Mouse (Mus musculus) midbrain, embryonic 12.5 days (tissue): ENCODE results near the gene Tas2r134. TPM values are rescaled to one million over a fixed set of nuclear protein-coding genes. Genes with fewer than 3 reads are reported as not detected.

Experiments used
- ATAC-seq: fragments of 200-750 bp; cut with Nextera tagmentation; 2 replicates; pipeline ENCODE4 v1.8.0; 2017; ENCODE audit warnings: low read depth, moderate TSS enrichment, moderate library complexity; ENCODE audit not compliant: low FRiP score
- H3K27ac ChIP-seq: fragments of 300-500 bp; sonication (generic); replicated peaks from 2 replicates; pipeline ENCODE4 v1.5.1; 2016; ENCODE audit warnings: mild to moderate bottlenecking
- H3K27me3 ChIP-seq: fragments of 300-500 bp; sonication (generic); 2 replicates; pipeline ENCODE4 v1.6.1; 2016; ENCODE audit warnings: mild to moderate bottlenecking
- H3K36me3 ChIP-seq: fragments of 300-500 bp; sonication (generic); 2 replicates; pipeline ENCODE4 v1.6.1; 2016
- H3K4me1 ChIP-seq: fragments of 300-500 bp; sonication (generic); 2 replicates; pipeline ENCODE4 v1.6.1; 2016
- H3K4me2 ChIP-seq: fragments of 300-500 bp; sonication (generic); replicated peaks from 2 replicates; pipeline ENCODE4 v1.6.1; 2016; ENCODE audit warnings: mild to moderate bottlenecking, moderate library complexity
- H3K4me3 ChIP-seq: fragments of 300-500 bp; sonication (generic); 2 replicates; pipeline ENCODE4 v1.5.1; 2016; ENCODE audit warnings: mild to moderate bottlenecking
- H3K9ac ChIP-seq: fragments of 300-500 bp; sonication (generic); replicated peaks from 2 replicates; pipeline ENCODE4 v1.6.1; 2016; ENCODE audit warnings: mild to moderate bottlenecking, moderate library complexity
- H3K9me3 ChIP-seq: fragments of 300-500 bp; sonication (generic); 2 replicates; pipeline ENCODE4 v1.6.1; 2016; ENCODE audit warnings: mild to moderate bottlenecking
- WGBS: fragments of 180-500 bp; shearing (Covaris S2); methylation state at CpG from one replicate; pipeline ENCODE4 v1.1.7; 2016; 5-methylcytosine and 5-hydroxymethylcytosine counted together
- polyA plus RNA-seq: library from polyadenylated mRNA; unstranded; fragments of >200 nt; fragmentation: Nextera tagmentation; extraction: Ambion mirVana; gene quantifications from 2 replicates; pipeline ENCODE4 v1.2.1, GENCODE M21; 2016

The Tas2r134 gene
- polyA plus RNA-seq, 1 experiment from 2014 or later: not detected

- Histone ChIP-seq H3K4me3 (no peak overlapping the region), H3K4me1 (peaks cover 17% of the 10 kb centered on the region), H3K9me3 (no peaks in the 10 kb centered on the region), H3K36me3 (no peaks in the 10 kb centered on the region), H3K27ac (peak overlapping the region; percentile 56), H3K27me3 (no peaks in the 10 kb centered on the region), H3K9ac (no peak overlapping the region), H3K4me2 (peak overlapping the region; percentile 43)
- peak; percentile 84 for ATAC-seq
- 22% methylated on average over 2 of the region's 2 CpGs for WGBS
These were observed 16.4 kb upstream of the Tas2r134 start for GRCm38 (mm10) chr2:51610897-51611296.

DNA sequence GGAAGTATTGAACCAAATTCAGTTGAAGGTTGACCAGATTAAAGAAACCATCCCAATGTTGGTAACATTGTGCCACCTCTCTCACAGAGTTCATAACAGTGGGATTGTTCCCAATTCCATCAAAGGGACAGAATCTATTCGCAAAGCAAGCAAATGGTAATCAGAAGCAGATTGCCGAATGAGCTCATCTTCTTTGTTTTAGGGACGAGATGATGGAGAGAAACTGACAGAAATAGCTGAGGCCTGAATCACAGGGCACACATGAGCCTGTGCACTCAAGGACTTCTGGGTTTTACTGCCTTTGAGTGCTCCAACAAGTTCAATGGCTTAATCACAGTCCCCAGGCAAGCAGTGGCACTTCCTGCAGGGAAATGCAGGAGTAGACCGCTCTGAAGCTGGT, 13.6 kb upstream of the Tas2r134 start:
- no peak for ATAC-seq
- Histone ChIP-seq H3K27me3 (no peaks in the 10 kb centered on the region), H3K9ac (no peak overlapping the region), H3K4me1 (peaks cover 17% of the 10 kb centered on the region), H3K4me3 (no peak overlapping the region), H3K4me2 (no peak overlapping the region), H3K27ac (no peak overlapping the region), H3K36me3 (no peaks in the 10 kb centered on the region), H3K9me3 (no peaks in the 10 kb centered on the region)
- 75% methylated on average over 4 of the region's 4 CpGs for WGBS

- 88% methylated on average over 2 of the region's 2 CpGs for WGBS
- Histone ChIP-seq H3K4me1 (no peaks in the 10 kb centered on the region), H3K9ac (no peak overlapping the region), H3K27me3 (no peaks in the 10 kb centered on the region), H3K36me3 (no peaks in the 10 kb centered on the region), H3K4me3 (no peak overlapping the region), H3K27ac (no peak overlapping the region), H3K9me3 (no peaks in the 10 kb centered on the region), H3K4me2 (no peak overlapping the region)
- no peak for ATAC-seq
These were observed 5.4 kb upstream of the Tas2r134 start for GRCm38 (mm10) chr2:51621931-51622330.

DNA sequence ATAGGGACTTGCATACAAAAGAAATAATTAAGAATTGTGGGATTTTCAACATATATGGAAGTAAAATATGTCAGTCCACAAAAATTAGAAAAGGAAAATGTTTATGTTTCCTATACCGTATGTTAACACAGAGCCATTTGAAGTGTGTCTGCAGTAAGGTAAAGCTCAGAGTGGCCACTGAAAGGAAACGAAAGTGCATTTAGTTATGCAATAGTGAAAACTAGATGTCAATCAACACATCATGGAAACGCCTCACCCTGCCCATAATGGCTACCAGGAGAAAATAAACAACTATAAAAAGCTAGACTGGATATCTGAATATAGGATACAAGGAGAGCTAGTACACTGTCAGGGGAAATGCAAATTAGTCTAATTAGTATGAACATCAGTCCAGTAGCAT, 1.3 kb upstream of the Tas2r134 start:
- H3K4me2 ChIP-seq: no peak overlapping the region
- 91% methylated on average over 3 of the region's 3 CpGs for WGBS
- no peak overlapping the region for H3K27ac ChIP-seq
- no peaks in the 10 kb centered on the region for H3K9me3 ChIP-seq
- H3K36me3 ChIP-seq: no peaks in the 10 kb centered on the region
- ATAC-seq: no peak
- no peaks in the 10 kb centered on the region for H3K27me3 ChIP-seq
- no peak overlapping the region for H3K4me3 ChIP-seq
- H3K4me1 ChIP-seq: no peaks in the 10 kb centered on the region
- H3K9ac ChIP-seq: no peak overlapping the region

- Histone ChIP-seq H3K4me1 (no peaks in the 10 kb centered on the region), H3K4me2 (no peak overlapping the region), H3K36me3 (no peaks in the 10 kb centered on the region), H3K4me3 (no peak overlapping the region), H3K9me3 (no peaks in the 10 kb centered on the region), H3K27me3 (no peaks in the 10 kb centered on the region), H3K9ac (no peak overlapping the region), H3K27ac (no peak overlapping the region)
- no peak for ATAC-seq
- WGBS: 80% methylated on average over 2 of the region's 2 CpGs
These were observed 4.1 kb downstream of the Tas2r134 start for GRCm38 (mm10) chr2:51631428-51631827.

GRCm38 (mm10) chr2:51637681-51638080, 10.4 kb downstream of the Tas2r134 start:
- Histone ChIP-seq H3K36me3 (no peaks in the 10 kb centered on the region), H3K27ac (no peak overlapping the region), H3K4me3 (no peak overlapping the region), H3K4me1 (no peaks in the 10 kb centered on the region), H3K9me3 (no peaks in the 10 kb centered on the region), H3K9ac (no peak overlapping the region), H3K4me2 (no peak overlapping the region), H3K27me3 (no peaks in the 10 kb centered on the region)
- WGBS: 85% methylated on average over 11 of the region's 11 CpGs
- ATAC-seq: no peak

GRCm38 (mm10) chr2:51641635-51642034, 14.3 kb downstream of the Tas2r134 start:
- Histone ChIP-seq H3K27me3 (no peaks in the 10 kb centered on the region), H3K27ac (no peak overlapping the region), H3K4me1 (no peaks in the 10 kb centered on the region), H3K9ac (no peak overlapping the region), H3K36me3 (no peaks in the 10 kb centered on the region), H3K4me2 (no peak overlapping the region), H3K4me3 (no peak overlapping the region), H3K9me3 (no peaks in the 10 kb centered on the region)
- 92% methylated on average over 7 of the region's 7 CpGs for WGBS
- ATAC-seq: no peak

- 90% methylated on average over 7 of the region's 7 CpGs for WGBS
- H3K9me3 ChIP-seq: no peaks in the 10 kb centered on the region
- no peaks in the 10 kb centered on the region for H3K36me3 ChIP-seq
- H3K27ac ChIP-seq: no peak overlapping the region
- no peak overlapping the region for H3K4me2 ChIP-seq
- H3K4me3 ChIP-seq: no peak overlapping the region
- H3K4me1 ChIP-seq: no peaks in the 10 kb centered on the region
- ATAC-seq: no peak
- no peaks in the 10 kb centered on the region for H3K27me3 ChIP-seq
- no peak overlapping the region for H3K9ac ChIP-seq
These were observed 16.2 kb downstream of the Tas2r134 start for GRCm38 (mm10) chr2:51643244-51644139.

- Histone ChIP-seq H3K9me3 (no peaks in the 10 kb centered on the region), H3K4me2 (no peak overlapping the region), H3K36me3 (no peaks in the 10 kb centered on the region), H3K27me3 (no peaks in the 10 kb centered on the region), H3K27ac (no peak overlapping the region), H3K4me1 (peaks cover 11% of the 10 kb centered on the region; the same call in 1 of the 2 replicates), H3K4me3 (no peak overlapping the region), H3K9ac (no peak overlapping the region)
- ATAC-seq: no peak
- WGBS: 88% methylated on average over 2 of the region's 3 CpGs
These were observed 20.7 kb downstream of the Tas2r134 start for GRCm38 (mm10) chr2:51647972-51648371.

GRCm38 (mm10) chr2:51649887-51650286, 22.6 kb downstream of the Tas2r134 start:
- Histone ChIP-seq H3K4me3 (no peak overlapping the region), H3K9me3 (no peaks in the 10 kb centered on the region), H3K27me3 (no peaks in the 10 kb centered on the region), H3K4me2 (no peak overlapping the region), H3K4me1 (peaks cover 11% of the 10 kb centered on the region; the same call in 1 of the 2 replicates), H3K27ac (no peak overlapping the region), H3K9ac (no peak overlapping the region), H3K36me3 (no peaks in the 10 kb centered on the region)
- ATAC-seq: peak; percentile 52; the same call in 1 of the 2 replicates
- WGBS: 65% methylated on average over 1 of the region's 1 CpGs

- no peaks in the 10 kb centered on the region for H3K9me3 ChIP-seq
- no peak for ATAC-seq
- H3K27ac ChIP-seq: no peak overlapping the region
- H3K4me1 ChIP-seq: peaks cover 11% of the 10 kb centered on the region; the same call in 1 of the 2 replicates
- H3K36me3 ChIP-seq: no peaks in the 10 kb centered on the region
- H3K27me3 ChIP-seq: no peaks in the 10 kb centered on the region
- no peak overlapping the region for H3K9ac ChIP-seq
- H3K4me2 ChIP-seq: no peak overlapping the region
- no peak overlapping the region for H3K4me3 ChIP-seq
- WGBS: 94% methylated on average over 10 of the region's 10 CpGs
These were observed 24.8 kb downstream of the Tas2r134 start for GRCm38 (mm10) chr2:51652086-51652485.

- Histone ChIP-seq H3K9me3 (no peaks in the 10 kb centered on the region), H3K27ac (no peak overlapping the region), H3K27me3 (no peaks in the 10 kb centered on the region), H3K4me1 (no peaks in the 10 kb centered on the region), H3K4me2 (no peak overlapping the region), H3K4me3 (no peak overlapping the region), H3K9ac (no peak overlapping the region), H3K36me3 (no peaks in the 10 kb centered on the region)
- WGBS: 37% methylated on average over 2 of the region's 3 CpGs
- no peak for ATAC-seq
These were observed 30.4 kb downstream of the Tas2r134 start for GRCm38 (mm10) chr2:51657684-51658083.
